Mouse (Mus musculus) thymus, postnatal 10 days (tissue): Measurements from ENCODE around the gene Btbd35f15.
"Not testable (repeated sequence)": the region's sequence is repeated elsewhere in the genome, so short reads cannot be mapped to it uniquely, and the experiment has no call there.

ENCODE experiments used
- DNase-seq, 2 experiments: peaks; one replicate each; pipeline ENCODE4 v3.0.0; 2021; ENCODE audit warnings: low spot score in 2 of 2

Btbd35f15 gene

DNA sequence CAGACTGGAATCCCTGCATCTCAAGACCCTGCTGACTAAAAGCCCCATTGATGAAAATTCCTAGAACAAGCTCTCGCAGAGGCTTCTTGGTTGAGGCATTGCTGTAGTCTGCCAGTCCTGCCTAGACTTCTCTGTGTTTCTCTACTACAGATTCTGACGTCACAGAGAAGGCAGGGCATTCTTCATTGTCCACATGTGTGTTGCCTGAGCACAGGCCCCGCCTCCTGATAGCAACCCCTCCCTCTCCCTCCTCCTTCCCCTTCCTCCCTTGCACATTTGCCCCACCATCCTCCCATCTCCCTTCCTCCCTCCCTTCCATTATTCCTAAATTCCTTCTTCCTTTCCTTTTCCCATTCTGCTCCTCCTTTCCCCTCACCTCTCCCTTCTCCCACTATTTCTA, at the start of gene Btbd35f15:
Gene Btbd35f15 (minus strand): TSS at position 101 of the 400 bp plus-strand sequence.
- not testable (repeated sequence) for DNase-seq
